Mouse (Mus musculus): ENCODE measurements around the gene Crip3. TPM values are rescaled to one million over a fixed set of nuclear protein-coding genes. Genes with fewer than 3 reads are reported as not detected.

Crip3 gene
- not detected in 2 replicates for polyA plus RNA-seq (2021; fragmentation: Nextera tagmentation)
- long read RNA-seq, experiment 1, partial matches to known transcripts: 1 of 1 reads
- long read RNA-seq, experiment 1, other reads (novel, unspliced or antisense): 0 of 1 reads
- long read RNA-seq, experiment 2: 0 reads

GRCm38 (mm10) chr17:46428761-46429414 lies at the start of gene Crip3:
TSS of gene Crip3 (plus strand) at chr17:46428926.

GRCm38 (mm10) chr17:46383294-46384060 lies 45.2 kb upstream of the Crip3 start, which contains the start of gene Zfp318:
TSS of gene Zfp318 (plus strand) at chr17:46383731.

GRCm38 (mm10) chr17:46438298-46438873 lies 9.7 kb downstream of the Crip3 start, which contains the start of gene Slc22a7:
TSS of gene Slc22a7 (minus strand) at chr17:46438457.

Other genes starting within 250 kb of the Crip3 start
- 2.7 and 3.6 TPM in 2 replicates for gene Polh, start 226.3 kb upstream of the Crip3 start, polyA plus RNA-seq (2021; fragmentation: Nextera tagmentation)
- 8.4 and 8.7 TPM in 2 replicates for gene Xpo5, start 226.1 kb upstream of the Crip3 start, polyA plus RNA-seq (2021; fragmentation: Nextera tagmentation)
- gene Polr1c, start 180.9 kb upstream of the Crip3 start, polyA plus RNA-seq (2021; fragmentation: Nextera tagmentation): 35.9 and 43.3 TPM in 2 replicates
- 148 and 184 TPM in 2 replicates for gene Yipf3, start 180.8 kb upstream of the Crip3 start, polyA plus RNA-seq (2021; fragmentation: Nextera tagmentation)
- gene Lrrc73, start 175.4 kb upstream of the Crip3 start, polyA plus RNA-seq (2021; fragmentation: Nextera tagmentation): 10.8 and 17.0 TPM in 2 replicates
- 11.8 and 14.0 TPM in 2 replicates for gene Tjap1, start 145.9 kb upstream of the Crip3 start, polyA plus RNA-seq (2021; fragmentation: Nextera tagmentation)
- gene Dlk2, start 131.5 kb upstream of the Crip3 start, polyA plus RNA-seq (2021; fragmentation: Nextera tagmentation): 11.2 and 12.2 TPM in 2 replicates
- gene Abcc10, start 100.6 kb upstream of the Crip3 start, polyA plus RNA-seq (2021; fragmentation: Nextera tagmentation): 2.4 and 3.1 TPM in 2 replicates
- 4.4 and 12.0 TPM in 2 replicates for gene Zfp318, start 45.2 kb upstream of the Crip3 start, polyA plus RNA-seq (2021; fragmentation: Nextera tagmentation)
- gene Slc22a7, start 9.5 kb downstream of the Crip3 start, polyA plus RNA-seq (2021; fragmentation: Nextera tagmentation): 0.23 TPM in 1 of 2 replicates, not detected in the other
- gene Ttbk1, start 58.7 kb downstream of the Crip3 start, polyA plus RNA-seq (2021; fragmentation: Nextera tagmentation): 4.9 and 7.3 TPM in 2 replicates
- 7.9 and 10.1 TPM in 2 replicates for gene Dnph1, start 67.8 kb downstream of the Crip3 start, polyA plus RNA-seq (2021; fragmentation: Nextera tagmentation)
- 18.6 and 21.2 TPM in 2 replicates for gene Cul9, start 117.5 kb downstream of the Crip3 start, polyA plus RNA-seq (2021; fragmentation: Nextera tagmentation)
- 3.7 and 4.7 TPM in 2 replicates for gene Srf, start 127.2 kb downstream of the Crip3 start, polyA plus RNA-seq (2021; fragmentation: Nextera tagmentation)
- gene Ptk7, start 200.6 kb downstream of the Crip3 start, polyA plus RNA-seq (2021; fragmentation: Nextera tagmentation): 2.2 and 2.3 TPM in 2 replicates
- 12.7 and 13.1 TPM in 2 replicates for gene Klc4, start 217.1 kb downstream of the Crip3 start, polyA plus RNA-seq (2021; fragmentation: Nextera tagmentation)
- 73.6 and 117 TPM in 2 replicates for gene Mrpl2, start 217.3 kb downstream of the Crip3 start, polyA plus RNA-seq (2021; fragmentation: Nextera tagmentation)
- 3.2 and 3.5 TPM in 2 replicates for gene Cul7, start 221.4 kb downstream of the Crip3 start, polyA plus RNA-seq (2021; fragmentation: Nextera tagmentation)
- gene Rrp36, start 245.4 kb downstream of the Crip3 start, polyA plus RNA-seq (2021; fragmentation: Nextera tagmentation): 21.4 and 26.1 TPM in 2 replicates
- 258 and 283 TPM in 2 replicates for gene Mea1, start 249.9 kb downstream of the Crip3 start, polyA plus RNA-seq (2021; fragmentation: Nextera tagmentation)